Mouse (Mus musculus) E14TG2a.4 (cell line): ENCODE data around the gene Hist1h2af.

ENCODE experiments used
- CTCF ChIP-seq: conservative IDR thresholded peaks from 2 replicates; pipeline ENCODE4 v1.5.1; 2014; ENCODE audit warnings: low read length
- NANOG ChIP-seq: IDR thresholded peaks from 2 replicates; pipeline ENCODE4 v1.6.1; 2014; ENCODE audit warnings: borderline replicate concordance, low read length, mixed read lengths

DNA sequence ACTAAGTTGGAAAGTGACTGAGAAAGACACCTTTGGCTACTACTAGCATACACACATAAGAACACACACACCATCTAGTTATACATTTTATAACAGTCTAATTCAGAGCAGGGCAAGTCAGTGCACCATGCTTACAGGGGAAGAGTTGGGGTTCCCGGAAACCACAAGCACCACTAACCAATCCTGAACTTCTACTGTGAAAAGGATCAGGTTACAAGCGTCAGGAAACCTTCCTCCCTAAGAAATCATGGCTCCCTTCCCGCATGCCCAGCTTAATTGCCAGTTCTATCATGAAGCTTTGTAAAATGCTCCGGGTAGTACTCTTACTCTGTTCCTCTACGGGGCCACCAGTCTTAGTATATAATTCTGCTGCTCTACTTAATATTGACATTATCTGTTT lies 48.4 kb upstream of the Hist1h2af start:
- no peak for TF ChIP-seq CTCF
- no peak for TF ChIP-seq NANOG
